Comparison of ENCODE assay signal across 13 mouse cellular contexts in the genomic region with DNA sequence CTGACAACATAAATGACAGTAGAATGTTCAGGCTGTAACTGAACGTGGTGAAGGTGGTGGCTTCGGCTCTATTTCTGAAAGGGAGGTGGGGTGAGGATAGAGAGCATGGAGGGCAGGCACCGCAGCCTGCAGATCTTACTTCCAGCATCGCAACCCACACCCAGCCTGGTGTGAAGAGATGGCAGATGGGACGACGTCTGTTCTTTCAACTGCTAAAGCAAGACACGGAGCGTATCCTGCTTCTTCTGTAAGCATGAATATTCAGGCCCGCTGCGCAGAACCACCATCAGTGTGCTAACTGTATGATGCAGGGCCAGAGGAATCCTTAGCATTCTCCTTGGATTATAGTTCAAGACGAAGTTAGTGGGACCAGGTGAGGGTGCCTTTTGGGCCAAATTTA.
DNase-seq lines count a peak whose midpoint lies in the region; ATAC-seq and TF ChIP-seq lines count a peak whose summit lies in the region.
"Had no signal": no experiment of that assay in that cellular context is flagged by ENCODE, and none has a peak within 500 bp of the region (broad histone marks: within the 10 kb centered on the region; RNA-seq: fewer than 3 reads in every experiment).

No protein-coding gene starts in this region.

- H3K9me3 ChIP-seq in hindbrain, postnatal 0 days (ENCODE audit: low read length) = no peaks in the 10 kb centered on the region
- no peaks in the 10 kb centered on the region for H3K9me3 ChIP-seq in hindbrain, embryonic 12.5 days (replicated peaks)
- no peaks in the 10 kb centered on the region for H3K9me3 ChIP-seq in forebrain, embryonic 15.5 days
- H3K9me3 ChIP-seq: lung, embryonic 15.5 days had no signal

- no peaks in the 10 kb centered on the region for H3K36me3 ChIP-seq in hindbrain, postnatal 0 days (ENCODE audit: insufficient read depth, low read length)
- no peaks in the 10 kb centered on the region for H3K36me3 ChIP-seq in hindbrain, embryonic 12.5 days
- no peaks in the 10 kb centered on the region for H3K36me3 ChIP-seq in forebrain, embryonic 15.5 days
- H3K36me3 ChIP-seq: lung, embryonic 15.5 days had no signal

- H3K4me2 ChIP-seq in hindbrain, postnatal 0 days (ENCODE audit: low read depth, low read length) = no peak overlapping the region
- H3K4me2 ChIP-seq in hindbrain, embryonic 12.5 days (replicated peaks) = no peak overlapping the region
- H3K4me2 ChIP-seq in forebrain, embryonic 15.5 days (replicated peaks) = no peak overlapping the region
- H3K4me2 ChIP-seq: lung, embryonic 15.5 days had no signal

- DNase-seq in hindbrain, postnatal 0 days (ENCODE audit: low spot score) = peak; percentile 51
- peak; percentile 76 to 94 for DNase-seq in layer of hippocampus, postnatal 14 days (ENCODE audit: low spot score in 2 of 2)
- DNase-seq in right cerebral cortex, postnatal 10 days (ENCODE audit: low spot score in 2 of 2) = peak; percentile 87 to 94
- DNase-seq in thymus, postnatal 0 days (ENCODE audit: low spot score) = no peak
- no peak for DNase-seq in spleen, adult 12 weeks (ENCODE audit: low spot score)
- no peak for DNase-seq in heart, postnatal 36 days
- DNase-seq: gastrocnemius, adult 2 months had no signal

- no peak overlapping the region for H3K9ac ChIP-seq in hindbrain, postnatal 0 days (replicated peaks; ENCODE audit: low read length)
- H3K9ac ChIP-seq in hindbrain, embryonic 12.5 days = no peak overlapping the region
- H3K9ac ChIP-seq in forebrain, embryonic 15.5 days (replicated peaks) = no peak overlapping the region
- H3K9ac ChIP-seq: lung, embryonic 15.5 days had no signal

- no peak for TF ChIP-seq CTCF in hindbrain, postnatal 0 days (IDR thresholded peaks at IDR 0.05; ENCODE audit: low read depth)

- no peaks in the 10 kb centered on the region for H3K27me3 ChIP-seq in hindbrain, postnatal 0 days (ENCODE audit: insufficient read depth, low read length)
- H3K27me3 ChIP-seq in hindbrain, embryonic 12.5 days = no peaks in the 10 kb centered on the region
- H3K27me3 ChIP-seq in forebrain, embryonic 15.5 days = no peaks in the 10 kb centered on the region
- H3K27me3 ChIP-seq: CH12.LX; lung, embryonic 15.5 days had no signal

- no peak overlapping the region for H3K27ac ChIP-seq in hindbrain, postnatal 0 days
- no peak overlapping the region for H3K27ac ChIP-seq in hindbrain, embryonic 12.5 days
- H3K27ac ChIP-seq in forebrain, embryonic 15.5 days (replicated peaks) = peak overlapping the region; percentile 71
- H3K27ac ChIP-seq: gastrocnemius, adult 2 months; kidney, postnatal 0 days; lung, embryonic 15.5 days had no signal

- H3K4me1 ChIP-seq in hindbrain, postnatal 0 days (ENCODE audit: insufficient read depth, low read length) = peaks cover 6% of the 10 kb centered on the region
- H3K4me1 ChIP-seq in hindbrain, embryonic 12.5 days = peaks cover 29% of the 10 kb centered on the region
- peaks cover 54% of the 10 kb centered on the region for H3K4me1 ChIP-seq in forebrain, embryonic 15.5 days

- H3K4me3 ChIP-seq in hindbrain, postnatal 0 days (ENCODE audit: low read length) = no peak overlapping the region
- H3K4me3 ChIP-seq in hindbrain, embryonic 12.5 days = no peak overlapping the region
- H3K4me3 ChIP-seq in forebrain, embryonic 15.5 days = no peak overlapping the region
- H3K4me3 ChIP-seq: gastrocnemius, adult 2 months; lung, embryonic 15.5 days had no signal

- WGBS in hindbrain, postnatal 0 days = 66% methylated on average over 11 of the region's 11 CpGs
- WGBS in hindbrain, embryonic 12.5 days = 73% methylated on average over 11 of the region's 11 CpGs
- 51% methylated on average over 11 of the region's 11 CpGs for WGBS in forebrain, embryonic 15.5 days

- no peak for ATAC-seq in hindbrain, postnatal 0 days
- no peak for ATAC-seq in hindbrain, embryonic 12.5 days (ENCODE audit: low FRiP score)
- ATAC-seq in forebrain, embryonic 15.5 days (replicated peaks) = peak; percentile 73
- ATAC-seq: activated CD4-positive, CD25-positive, alpha-beta regulatory T cell, adult 4 months had no signal

- intact Hi-C loops in heart, postnatal 36 days (cut with DNase I) = no loop called here

Comparison
In these comparisons a context has a peak if more than half of its experiments do, and no peak if none do; other contexts are left out.
1. DNase-seq: peak in hindbrain, postnatal 0 days (single experiment), layer of hippocampus, postnatal 14 days (2 of 2) and right cerebral cortex, postnatal 10 days (2 of 2); none in thymus, postnatal 0 days (single experiment), spleen, adult 12 weeks (single experiment) and heart, postnatal 36 days (0 of 2).